Mouse (Mus musculus): ENCODE measurements around the gene Cgrrf1. TPM values are rescaled to one million over a fixed set of nuclear protein-coding genes. Genes with fewer than 3 reads are reported as not detected.

Cgrrf1 gene
- 6.1 and 8.0 TPM in 2 replicates for polyA plus RNA-seq (2012; rRNA removed)

GRCm38 (mm10) chr14:46831837-46832333, at the start of gene Cgrrf1:
Gene Cgrrf1, plus strand, starts transcription at chr14:46832125.
- peak; percentile 26; the same call in 1 of the 2 replicates for TF ChIP-seq POLR2A (IDR thresholded peaks at IDR 0.05; ENCODE audit: control insufficient read depth, extremely low read depth, insufficient read depth, low read length, poor library complexity)
- 0 out of 2 replicates have a peak, but pooled peaks have one; percentile 38 for TF ChIP-seq CTCF (IDR thresholded peaks at IDR 0.05; ENCODE audit: borderline replicate concordance, control insufficient read depth, extremely low read depth, insufficient read depth, low read length, poor library complexity)
- H3K27me3 ChIP-seq (ENCODE audit: control insufficient read depth, insufficient read depth, low read length): no peaks in the 10 kb centered on the region
- WGBS: under 1% methylated on average over 32 of the region's 32 CpGs
- peak; percentile 86 for DNase-seq
- H3K4me3 ChIP-seq (ENCODE audit: control insufficient read depth, insufficient read depth, low read length): peak within 1 kb of the TSS; percentile 81
- H3K27ac ChIP-seq (ENCODE audit: control insufficient read depth, insufficient read depth, low read length): no peak within 1 kb of the TSS
- H3K4me1 ChIP-seq (replicated peaks; ENCODE audit: control insufficient read depth, insufficient read depth, low read length): peaks cover 4% of the 10 kb centered on the region; the same call in 1 of the 2 replicates
- H3K36me3 ChIP-seq (ENCODE audit: control insufficient read depth, insufficient read depth, low read length): no peaks in the 10 kb centered on the region

GRCm38 (mm10) chr14:46782187-46782828, 49.6 kb upstream of the Cgrrf1 start:
- Histone ChIP-seq H3K36me3 (ENCODE audit: control insufficient read depth, insufficient read depth, low read length) (peaks cover 29% of the 10 kb centered on the region), H3K27me3 (ENCODE audit: control insufficient read depth, insufficient read depth, low read length) (no peaks in the 10 kb centered on the region), H3K4me3 (ENCODE audit: control insufficient read depth, insufficient read depth, low read length) (no peak overlapping the region), H3K4me1 (replicated peaks; ENCODE audit: control insufficient read depth, insufficient read depth, low read length) (peaks cover 2% of the 10 kb centered on the region; the same call in 1 of the 2 replicates), H3K27ac (ENCODE audit: control insufficient read depth, insufficient read depth, low read length) (no peak overlapping the region)
- WGBS: 72% methylated on average over 8 of the region's 8 CpGs
- TF ChIP-seq POLR2A (IDR thresholded peaks at IDR 0.05; ENCODE audit: control insufficient read depth, extremely low read depth, insufficient read depth, low read length, poor library complexity): no peak
- TF ChIP-seq CTCF (IDR thresholded peaks at IDR 0.05; ENCODE audit: borderline replicate concordance, control insufficient read depth, extremely low read depth, insufficient read depth, low read length, poor library complexity): no peak
- DNase-seq: no peak

- H3K27me3 ChIP-seq (ENCODE audit: control insufficient read depth, insufficient read depth, low read length): no peaks in the 10 kb centered on the region
- peaks cover 4% of the 10 kb centered on the region for H3K4me1 ChIP-seq (replicated peaks; ENCODE audit: control insufficient read depth, insufficient read depth, low read length)
- DNase-seq: no peak
- peaks cover 18% of the 10 kb centered on the region for H3K36me3 ChIP-seq (ENCODE audit: control insufficient read depth, insufficient read depth, low read length)
- no peak overlapping the region for H3K4me3 ChIP-seq (ENCODE audit: control insufficient read depth, insufficient read depth, low read length)
- no peak for TF ChIP-seq POLR2A (IDR thresholded peaks at IDR 0.05; ENCODE audit: control insufficient read depth, extremely low read depth, insufficient read depth, low read length, poor library complexity)
- TF ChIP-seq CTCF (IDR thresholded peaks at IDR 0.05; ENCODE audit: borderline replicate concordance, control insufficient read depth, extremely low read depth, insufficient read depth, low read length, poor library complexity): no peak
- H3K27ac ChIP-seq (ENCODE audit: control insufficient read depth, insufficient read depth, low read length): no peak overlapping the region
- WGBS: 76% methylated on average over 10 of the region's 10 CpGs
Observed at GRCm38 (mm10) chr14:46783327-46783926, 48.5 kb upstream of the Cgrrf1 start.

- DNase-seq: no peak
- Histone ChIP-seq H3K27ac (ENCODE audit: control insufficient read depth, insufficient read depth, low read length) (no peak overlapping the region), H3K27me3 (ENCODE audit: control insufficient read depth, insufficient read depth, low read length) (no peaks in the 10 kb centered on the region), H3K4me1 (replicated peaks; ENCODE audit: control insufficient read depth, insufficient read depth, low read length) (peaks cover 4% of the 10 kb centered on the region), H3K36me3 (ENCODE audit: control insufficient read depth, insufficient read depth, low read length) (no peaks in the 10 kb centered on the region), H3K4me3 (ENCODE audit: control insufficient read depth, insufficient read depth, low read length) (no peak overlapping the region)
- WGBS: 95% methylated on average over 5 of the region's 5 CpGs
- TF ChIP-seq CTCF (IDR thresholded peaks at IDR 0.05; ENCODE audit: borderline replicate concordance, control insufficient read depth, extremely low read depth, insufficient read depth, low read length, poor library complexity) (no peak), POLR2A (IDR thresholded peaks at IDR 0.05; ENCODE audit: control insufficient read depth, extremely low read depth, insufficient read depth, low read length, poor library complexity) (no peak)
Observed at GRCm38 (mm10) chr14:46785247-46785646, 46.7 kb upstream of the Cgrrf1 start.

- under 1% methylated on average over 11 of the region's 11 CpGs for WGBS
- TF ChIP-seq POLR2A (IDR thresholded peaks at IDR 0.05; ENCODE audit: control insufficient read depth, extremely low read depth, insufficient read depth, low read length, poor library complexity) (no peak), CTCF (IDR thresholded peaks at IDR 0.05; ENCODE audit: borderline replicate concordance, control insufficient read depth, extremely low read depth, insufficient read depth, low read length, poor library complexity) (no peak)
Observed at GRCm38 (mm10) chr14:46787454-46787786, 44.5 kb upstream of the Cgrrf1 start.

GRCm38 (mm10) chr14:46787787-46788504, 44.0 kb upstream of the Cgrrf1 start, which contains the start of gene Cnih1:
Gene Cnih1, minus strand, starts transcription at chr14:46788411.
- peak within 1 kb of the TSS; percentile 61 for H3K4me3 ChIP-seq (ENCODE audit: control insufficient read depth, insufficient read depth, low read length)
- H3K27me3 ChIP-seq (ENCODE audit: control insufficient read depth, insufficient read depth, low read length): no peaks in the 10 kb centered on the region
- peak; percentile 29; the same call in 1 of the 2 replicates for TF ChIP-seq POLR2A (IDR thresholded peaks at IDR 0.05; ENCODE audit: control insufficient read depth, extremely low read depth, insufficient read depth, low read length, poor library complexity)
- TF ChIP-seq CTCF (IDR thresholded peaks at IDR 0.05; ENCODE audit: borderline replicate concordance, control insufficient read depth, extremely low read depth, insufficient read depth, low read length, poor library complexity): peak; percentile 91
- DNase-seq: peak; percentile 92
- H3K4me1 ChIP-seq (replicated peaks; ENCODE audit: control insufficient read depth, insufficient read depth, low read length): peaks cover 4% of the 10 kb centered on the region
- no peak within 1 kb of the TSS for H3K27ac ChIP-seq (ENCODE audit: control insufficient read depth, insufficient read depth, low read length)
- under 1% methylated on average over 85 of the region's 86 CpGs for WGBS
- H3K36me3 ChIP-seq (ENCODE audit: control insufficient read depth, insufficient read depth, low read length): no peaks in the 10 kb centered on the region

More at GRCm38 (mm10) chr14:46787454-46787786, 44.5 kb upstream of the Cgrrf1 start:
- peak; percentile 7 for DNase-seq
- H3K36me3 ChIP-seq (ENCODE audit: control insufficient read depth, insufficient read depth, low read length): no peaks in the 10 kb centered on the region
- no peak overlapping the region for H3K27ac ChIP-seq (ENCODE audit: control insufficient read depth, insufficient read depth, low read length)
- H3K27me3 ChIP-seq (ENCODE audit: control insufficient read depth, insufficient read depth, low read length): no peaks in the 10 kb centered on the region
- H3K4me1 ChIP-seq (replicated peaks; ENCODE audit: control insufficient read depth, insufficient read depth, low read length): peaks cover 4% of the 10 kb centered on the region
- H3K4me3 ChIP-seq (ENCODE audit: control insufficient read depth, insufficient read depth, low read length): peak overlapping the region; percentile 61

All from thymus, adult 2 months (tissue).